Mouse (Mus musculus): ENCODE measurements around the gene Gsg1l. TPM values are rescaled to one million over a fixed set of nuclear protein-coding genes. Genes with fewer than 3 reads are reported as not detected.

The Gsg1l gene
- polyA plus RNA-seq, 1 experiment, result 0.20 TPM

DNA sequence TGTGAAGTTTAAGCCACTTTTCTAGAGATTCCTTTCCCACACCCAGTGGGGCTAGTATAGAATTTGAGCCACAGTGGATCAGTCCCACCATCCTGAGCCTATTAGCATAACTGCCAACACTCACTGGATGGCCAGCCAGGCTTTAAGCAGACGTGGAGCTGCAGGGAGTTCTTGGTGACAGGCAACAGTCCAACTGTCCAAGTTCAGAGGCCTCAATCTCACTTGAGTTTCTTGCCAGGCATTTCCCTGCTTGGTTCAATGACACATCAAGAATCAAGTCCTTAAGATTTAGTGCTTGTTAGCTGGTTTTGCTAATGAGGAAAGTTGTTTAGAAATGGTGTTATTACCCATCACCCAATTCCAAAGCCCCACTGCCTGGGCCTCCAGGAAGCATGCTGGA, 236.6 kb downstream of the Gsg1l start:
- no peaks in the 10 kb centered on the region for H3K27me3 ChIP-seq (ENCODE audit: control insufficient read depth, insufficient read depth, low read length)
- H3K4me1 ChIP-seq (ENCODE audit: control insufficient read depth, insufficient read depth, insufficient read length, low read length), result no peaks in the 10 kb centered on the region
- no peak overlapping the region for H3K4me3 ChIP-seq (ENCODE audit: low read depth, low read length)
- no peak overlapping the region for H3K27ac ChIP-seq (ENCODE audit: insufficient read depth, low read depth, low read length)
- no peak for TF ChIP-seq CTCF (IDR thresholded peaks at IDR 0.05; ENCODE audit: extremely low read depth, insufficient read length, insufficient replicate concordance, low read depth, low read length)
- TF ChIP-seq POLR2A (IDR thresholded peaks at IDR 0.05; ENCODE audit: low read depth, low read length), result no peak
- WGBS, result 70% methylated on average over 1 of the region's 1 CpGs
- H3K36me3 ChIP-seq (ENCODE audit: control insufficient read depth, insufficient read depth, low read length), result peaks cover 14% of the 10 kb centered on the region; the same call in 1 of the 2 replicates

GRCm38 (mm10) chr7:125838078-125838742, 244.0 kb downstream of the Gsg1l start:
- no peaks in the 10 kb centered on the region for H3K4me1 ChIP-seq (ENCODE audit: control insufficient read depth, insufficient read depth, insufficient read length, low read length)
- 84% methylated on average over 5 of the region's 5 CpGs for WGBS
- no peak overlapping the region for H3K27ac ChIP-seq (ENCODE audit: insufficient read depth, low read depth, low read length)
- peaks cover 7% of the 10 kb centered on the region; the same call in 1 of the 2 replicates for H3K36me3 ChIP-seq (ENCODE audit: control insufficient read depth, insufficient read depth, low read length)
- no peak overlapping the region for H3K4me3 ChIP-seq (ENCODE audit: low read depth, low read length)
- no peaks in the 10 kb centered on the region for H3K27me3 ChIP-seq (ENCODE audit: control insufficient read depth, insufficient read depth, low read length)
- TF ChIP-seq POLR2A (IDR thresholded peaks at IDR 0.05; ENCODE audit: low read depth, low read length) (no peak), CTCF (IDR thresholded peaks at IDR 0.05; ENCODE audit: extremely low read depth, insufficient read length, insufficient replicate concordance, low read depth, low read length) (no peak)

DNA sequence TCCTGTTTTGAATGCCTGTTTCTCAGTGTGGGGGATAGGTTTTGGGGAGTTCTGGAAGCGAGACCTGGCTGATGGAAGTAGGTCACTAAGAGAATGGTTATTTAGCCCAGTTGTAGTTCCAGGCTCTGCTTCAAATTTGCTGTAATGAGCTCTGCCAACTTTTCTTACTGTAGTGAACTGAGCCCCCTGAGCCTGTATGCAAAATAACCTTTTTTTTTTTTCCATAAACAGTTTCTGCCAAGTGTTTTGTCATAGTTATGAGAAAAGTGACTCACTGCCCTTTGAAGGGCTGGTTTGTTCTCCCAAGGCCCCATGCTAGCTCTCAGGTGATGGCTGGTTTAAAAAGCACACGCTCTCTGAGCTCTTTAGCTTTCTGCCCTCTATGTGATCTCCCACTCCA, 248.7 kb downstream of the Gsg1l start:
- H3K27ac ChIP-seq (ENCODE audit: insufficient read depth, low read depth, low read length), result no peak overlapping the region
- no peaks in the 10 kb centered on the region for H3K4me1 ChIP-seq (ENCODE audit: control insufficient read depth, insufficient read depth, insufficient read length, low read length)
- WGBS, result 99% methylated on average over 2 of the region's 2 CpGs

GRCm38 (mm10) chr7:125832767-125833166, 249.4 kb downstream of the Gsg1l start:
- H3K36me3 ChIP-seq (ENCODE audit: control insufficient read depth, insufficient read depth, low read length), result peaks cover 11% of the 10 kb centered on the region
- TF ChIP-seq CTCF (IDR thresholded peaks at IDR 0.05; ENCODE audit: extremely low read depth, insufficient read length, insufficient replicate concordance, low read depth, low read length), result no peak
- no peak for TF ChIP-seq POLR2A (IDR thresholded peaks at IDR 0.05; ENCODE audit: low read depth, low read length)
- 76% methylated on average over 1 of the region's 1 CpGs for WGBS
- no peak overlapping the region for H3K4me3 ChIP-seq (ENCODE audit: low read depth, low read length)
- H3K27ac ChIP-seq (ENCODE audit: insufficient read depth, low read depth, low read length), result no peak overlapping the region
- no peaks in the 10 kb centered on the region for H3K4me1 ChIP-seq (ENCODE audit: control insufficient read depth, insufficient read depth, insufficient read length, low read length)
- no peaks in the 10 kb centered on the region for H3K27me3 ChIP-seq (ENCODE audit: control insufficient read depth, insufficient read depth, low read length)

More for the DNA sequence above, 248.7 kb downstream of the Gsg1l start:
- H3K36me3 ChIP-seq (ENCODE audit: control insufficient read depth, insufficient read depth, low read length), result peaks cover 11% of the 10 kb centered on the region
- no peak for TF ChIP-seq CTCF (IDR thresholded peaks at IDR 0.05; ENCODE audit: extremely low read depth, insufficient read length, insufficient replicate concordance, low read depth, low read length)
- TF ChIP-seq POLR2A (IDR thresholded peaks at IDR 0.05; ENCODE audit: low read depth, low read length), result no peak
- no peak overlapping the region for H3K4me3 ChIP-seq (ENCODE audit: low read depth, low read length)
- no peaks in the 10 kb centered on the region for H3K27me3 ChIP-seq (ENCODE audit: control insufficient read depth, insufficient read depth, low read length)

DNA sequence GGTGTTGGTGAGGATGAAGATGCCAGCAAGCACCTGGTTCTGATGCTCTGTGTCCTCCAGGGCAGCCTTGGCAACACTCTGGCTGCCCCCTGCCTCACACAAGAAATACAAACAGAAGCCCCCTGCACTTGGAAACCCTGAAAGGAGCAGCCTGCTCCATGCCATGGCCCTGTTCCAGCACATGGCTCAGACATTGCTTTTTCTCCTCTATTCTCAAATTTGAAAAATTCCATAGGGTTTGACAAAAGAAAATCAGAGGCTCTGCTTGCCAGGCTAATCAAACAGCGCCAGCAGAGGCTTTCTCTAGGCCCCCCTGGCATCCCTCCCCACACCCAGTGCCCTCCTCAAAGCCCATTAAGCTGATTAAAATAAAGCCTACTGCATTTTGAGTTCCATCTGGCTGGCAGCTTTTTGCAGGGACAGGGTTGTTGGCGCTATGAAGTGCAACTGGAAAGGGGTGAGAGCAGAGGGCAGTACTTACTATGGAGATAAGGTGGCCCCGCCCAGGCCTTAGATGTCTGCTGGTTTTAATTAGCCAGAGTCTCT, 253.0 kb downstream of the Gsg1l start:
- WGBS, result 36% methylated on average over 3 of the region's 3 CpGs
- Histone ChIP-seq H3K4me3 (ENCODE audit: low read depth, low read length) (no peak overlapping the region), H3K36me3 (ENCODE audit: control insufficient read depth, insufficient read depth, low read length) (peaks cover 11% of the 10 kb centered on the region), H3K27ac (ENCODE audit: insufficient read depth, low read depth, low read length) (no peak overlapping the region), H3K27me3 (ENCODE audit: control insufficient read depth, insufficient read depth, low read length) (no peaks in the 10 kb centered on the region), H3K4me1 (ENCODE audit: control insufficient read depth, insufficient read depth, insufficient read length, low read length) (no peaks in the 10 kb centered on the region)
- TF ChIP-seq POLR2A (IDR thresholded peaks at IDR 0.05; ENCODE audit: low read depth, low read length) (no peak), CTCF (IDR thresholded peaks at IDR 0.05; ENCODE audit: extremely low read depth, insufficient read length, insufficient replicate concordance, low read depth, low read length) (no peak)

GRCm38 (mm10) chr7:125828561-125828960, 253.7 kb downstream of the Gsg1l start:
- 92% methylated on average over 5 of the region's 5 CpGs for WGBS
- H3K4me1 ChIP-seq (ENCODE audit: control insufficient read depth, insufficient read depth, insufficient read length, low read length), result no peaks in the 10 kb centered on the region
- H3K4me3 ChIP-seq (ENCODE audit: low read depth, low read length), result no peak overlapping the region
- no peak overlapping the region for H3K27ac ChIP-seq (ENCODE audit: insufficient read depth, low read depth, low read length)
- TF ChIP-seq POLR2A (IDR thresholded peaks at IDR 0.05; ENCODE audit: low read depth, low read length), result no peak
- TF ChIP-seq CTCF (IDR thresholded peaks at IDR 0.05; ENCODE audit: extremely low read depth, insufficient read length, insufficient replicate concordance, low read depth, low read length), result no peak
- H3K36me3 ChIP-seq (ENCODE audit: control insufficient read depth, insufficient read depth, low read length), result peaks cover 11% of the 10 kb centered on the region
- no peaks in the 10 kb centered on the region for H3K27me3 ChIP-seq (ENCODE audit: control insufficient read depth, insufficient read depth, low read length)

Other genes starting within 250 kb of the Gsg1l start
- gene Xpo6, start 118.1 kb upstream of the Gsg1l start, polyA plus RNA-seq (2012; rRNA removed), result 95.0 and 145 TPM in 2 replicates
- 13.6 and 29.6 TPM in 2 replicates for gene Sbk1, start 190.2 kb upstream of the Gsg1l start, polyA plus RNA-seq (2012; rRNA removed)

Measured in small intestine, adult 2 months (tissue).